9 mouse cellular contexts compared by ENCODE assay signal in genomic region chr4:109762768-109763501, GRCm38 (mm10).
DNase-seq lines count a peak whose midpoint lies in the region; ATAC-seq lines count a peak whose summit lies in the region.
"Had no signal": no experiment of that assay in that cellular context is flagged by ENCODE, and none has a peak within 500 bp of the region (broad histone marks: within the 10 kb centered on the region; RNA-seq: fewer than 3 reads in every experiment).

No protein-coding gene starts in this region.

- no peaks in the 10 kb centered on the region for H3K4me1 ChIP-seq in forebrain, embryonic 11.5 days (replicated peaks; ENCODE audit: control insufficient read depth, insufficient read depth, low read length)

- intact Hi-C loops in heart, postnatal 14 days (cut with DNase I): no loop called here

- ATAC-seq in forebrain, embryonic 11.5 days (replicated peaks; ENCODE audit: low FRiP score): peak; percentile 95

- peak overlapping the region; percentile 78 for H3K27ac ChIP-seq in forebrain, embryonic 11.5 days (ENCODE audit: low read depth, low read length)
- H3K27ac ChIP-seq: gastrocnemius, adult 2 months had no signal

- H3K9ac ChIP-seq in forebrain, embryonic 11.5 days (ENCODE audit: low read length): no peak overlapping the region

- peak; percentile 24 to 57 for DNase-seq in layer of hippocampus, postnatal 14 days (ENCODE audit: low spot score in 2 of 2)
- DNase-seq in layer of hippocampus, postnatal 25 days (ENCODE audit: extremely low spot score in 1 of 2, low spot score in 1 of 2): no peak
- peak; percentile 83 for DNase-seq in forebrain, embryonic 11.5 days (ENCODE audit: low spot score)
- peak; percentile 52 for DNase-seq in mesoderm, embryonic 11.5 days (ENCODE audit: low read depth, low spot score)
- no peak for DNase-seq in thymus, postnatal 0 days (ENCODE audit: low spot score)
- no peak for DNase-seq in frontal cortex, postnatal 14 days (ENCODE audit: low spot score in 2 of 2)
- no peak for DNase-seq in thymus, postnatal 36 days
- no peak for DNase-seq in heart, postnatal 14 days
- DNase-seq: gastrocnemius, adult 2 months had no signal

- no peaks in the 10 kb centered on the region for H3K9me3 ChIP-seq in forebrain, embryonic 11.5 days (ENCODE audit: control insufficient read depth, low read length)

- H3K27me3 ChIP-seq in forebrain, embryonic 11.5 days (ENCODE audit: control insufficient read depth, insufficient read depth, low read length): peaks cover 4% of the 10 kb centered on the region; the same call in 1 of the 2 replicates

- 6% methylated on average over 7 of the region's 7 CpGs for WGBS in forebrain, embryonic 11.5 days

- H3K4me2 ChIP-seq in forebrain, embryonic 11.5 days (ENCODE audit: low read depth, low read length, severe bottlenecking): 0 out of 2 replicates have a peak overlapping the region, but pooled peaks have one; percentile 9

- no peak overlapping the region for H3K4me3 ChIP-seq in forebrain, embryonic 11.5 days (ENCODE audit: low read depth, low read length)
- H3K4me3 ChIP-seq: gastrocnemius, adult 2 months had no signal

- no peaks in the 10 kb centered on the region for H3K36me3 ChIP-seq in forebrain, embryonic 11.5 days (ENCODE audit: control insufficient read depth, insufficient read depth, low read length)

Comparison
In these comparisons a context has a peak if more than half of its experiments do, and no peak if none do; other contexts are left out.
1. DNase-seq: peak in layer of hippocampus, postnatal 14 days (2 of 2), forebrain, embryonic 11.5 days (single experiment) and mesoderm, embryonic 11.5 days (single experiment); none in layer of hippocampus, postnatal 25 days (0 of 2), thymus, postnatal 0 days (single experiment), frontal cortex, postnatal 14 days (0 of 2), thymus, postnatal 36 days (0 of 2) and heart, postnatal 14 days (0 of 2).